Mouse (Mus musculus): ENCODE measurements around the gene Tex46. TPM values are rescaled to one million over a fixed set of nuclear protein-coding genes. Genes with fewer than 3 reads are reported as not detected.

The Tex46 gene
- not detected for total RNA-seq (2023)

GRCm38 (mm10) chr4:136610387-136610856 is at the start of gene Tex46:
Gene Tex46 (plus strand): TSS chr4:136610437.

GRCm38 (mm10) chr4:136602568-136602967 is 7.7 kb upstream of the Tex46 start, which contains the start of gene Kdm1a:
Gene Kdm1a (minus strand): TSS chr4:136602723.

GRCm38 (mm10) chr4:136622388-136622787 is 12.2 kb downstream of the Tex46 start, which contains the start of gene Lactbl1:
Gene Lactbl1 (plus strand): TSS chr4:136622621.

Other genes with a start within 250 kb of the Tex46 start
- not detected for gene Htr1d, start 186.9 kb upstream of the Tex46 start, total RNA-seq (2023)
- not detected for gene 6030445D17Rik, start 148.2 kb upstream of the Tex46 start, total RNA-seq (2023)
- gene Luzp1, start 140.7 kb upstream of the Tex46 start, total RNA-seq (2023) = 3.4 TPM
- 63.5 TPM for gene Kdm1a, start 7.7 kb upstream of the Tex46 start, total RNA-seq (2023)
- gene Lactbl1, start 12.2 kb downstream of the Tex46 start, total RNA-seq (2023) = not detected
- not detected for gene Ephb2, start 225.6 kb downstream of the Tex46 start, total RNA-seq (2023)

Data from CD8-positive naive resting alpha-beta T cell, adult 57 days (primary cell).